Mouse (Mus musculus) lung, postnatal 0 days (tissue): ENCODE data around the gene Adamts17. TPM values are rescaled to one million over a fixed set of nuclear protein-coding genes. Genes with fewer than 3 reads are reported as not detected.
A peak's percentile ranks its signal among the peaks of the same experiment; 100 is the strongest.

Experiments used
- ATAC-seq: fragments of 200-750 bp; cut with Nextera tagmentation; 2 replicates; pipeline ENCODE4 v1.8.0; 2017; ENCODE audit warnings: moderate library complexity
- DNase-seq: peaks from one replicate; pipeline ENCODE4 v3.0.0-alpha.2; 2016; ENCODE audit warnings: low spot score
- H3K27ac ChIP-seq: fragments of 300-500 bp; sonication (generic); 2 replicates; pipeline ENCODE4 v1.5.1; 2014; ENCODE audit warnings: antibody characterized with exemption, mild to moderate bottlenecking, low read length, mixed read lengths
- H3K27me3 ChIP-seq: fragments of 300-500 bp; sonication (generic); replicated peaks from 2 replicates; pipeline ENCODE4 v1.6.1; 2014; ENCODE audit warnings: low read length, mixed read lengths; ENCODE audit not compliant: insufficient read depth
- H3K36me3 ChIP-seq: fragments of 300-500 bp; sonication (generic); 2 replicates; pipeline ENCODE4 v1.6.1; 2014; ENCODE audit warnings: low read length, mixed read lengths; ENCODE audit not compliant: insufficient read depth
- H3K4me1 ChIP-seq: fragments of 300-500 bp; sonication (generic); 2 replicates; pipeline ENCODE4 v1.6.1; 2014; ENCODE audit warnings: antibody characterized with exemption, low read depth, low read length, mixed read lengths; ENCODE audit not compliant: insufficient read depth
- H3K4me2 ChIP-seq: fragments of 300-500 bp; sonication (generic); replicated peaks from 2 replicates; pipeline ENCODE4 v1.6.1; 2014; ENCODE audit warnings: low read depth, mild to moderate bottlenecking, low read length, moderate library complexity, mixed read lengths
- H3K4me3 ChIP-seq: fragments of 300-500 bp; sonication (generic); 2 replicates; pipeline ENCODE4 v1.5.1; 2014; ENCODE audit warnings: low read depth, low read length
- H3K9ac ChIP-seq: fragments of 300-500 bp; sonication (generic); replicated peaks from 2 replicates; pipeline ENCODE4 v1.6.1; 2014; ENCODE audit warnings: low read depth, mild to moderate bottlenecking
- H3K9me3 ChIP-seq: fragments of 300-500 bp; sonication (generic); 2 replicates; pipeline ENCODE4 v1.6.1; 2016; ENCODE audit warnings: low read length, mixed read lengths
- CTCF ChIP-seq: IDR thresholded peaks from 2 replicates; pipeline ENCODE4 v1.5.1; 2016; ENCODE audit warnings: antibody characterized with exemption, mild to moderate bottlenecking
- EP300 ChIP-seq: IDR thresholded peaks from 2 replicates; pipeline ENCODE4 v1.6.1; 2016; ENCODE audit warnings: antibody characterized with exemption, mild to moderate bottlenecking, control low read depth
- WGBS: fragments of 180-500 bp; shearing (Covaris S2); extraction: QIAGEN DNeasy Blood & Tissue Kit; methylation state at CpG from one replicate; pipeline ENCODE4 v1.1.7; 2014; 5-methylcytosine and 5-hydroxymethylcytosine counted together
- polyA plus RNA-seq: library from polyadenylated mRNA; unstranded; fragments of >200 nt; fragmentation: Nextera tagmentation; extraction: Ambion mirVana; gene quantifications from 2 replicates; pipeline ENCODE4 v1.2.1, GENCODE M21; 2015

The Adamts17 gene
- polyA plus RNA-seq, 1 experiment from 2014 or later, result 14.5 TPM

- WGBS, result 82% methylated on average over 5 of the region's 5 CpGs
- H3K9me3 ChIP-seq, result no peaks in the 10 kb centered on the region
- H3K4me1 ChIP-seq, result no peaks in the 10 kb centered on the region
- DNase-seq (no peak), ATAC-seq (no peak)
- H3K4me3 ChIP-seq, result no peak overlapping the region
- no peaks in the 10 kb centered on the region for H3K27me3 ChIP-seq
- H3K36me3 ChIP-seq, result no peaks in the 10 kb centered on the region
- no peak for TF ChIP-seq CTCF
- no peak for TF ChIP-seq EP300
- H3K27ac ChIP-seq, result no peak overlapping the region
- no peak overlapping the region for H3K4me2 ChIP-seq
- no peak overlapping the region for H3K9ac ChIP-seq
Observed at GRCm38 (mm10) chr7:67036502-67037485, 197.3 kb downstream of the Adamts17 start.

DNA sequence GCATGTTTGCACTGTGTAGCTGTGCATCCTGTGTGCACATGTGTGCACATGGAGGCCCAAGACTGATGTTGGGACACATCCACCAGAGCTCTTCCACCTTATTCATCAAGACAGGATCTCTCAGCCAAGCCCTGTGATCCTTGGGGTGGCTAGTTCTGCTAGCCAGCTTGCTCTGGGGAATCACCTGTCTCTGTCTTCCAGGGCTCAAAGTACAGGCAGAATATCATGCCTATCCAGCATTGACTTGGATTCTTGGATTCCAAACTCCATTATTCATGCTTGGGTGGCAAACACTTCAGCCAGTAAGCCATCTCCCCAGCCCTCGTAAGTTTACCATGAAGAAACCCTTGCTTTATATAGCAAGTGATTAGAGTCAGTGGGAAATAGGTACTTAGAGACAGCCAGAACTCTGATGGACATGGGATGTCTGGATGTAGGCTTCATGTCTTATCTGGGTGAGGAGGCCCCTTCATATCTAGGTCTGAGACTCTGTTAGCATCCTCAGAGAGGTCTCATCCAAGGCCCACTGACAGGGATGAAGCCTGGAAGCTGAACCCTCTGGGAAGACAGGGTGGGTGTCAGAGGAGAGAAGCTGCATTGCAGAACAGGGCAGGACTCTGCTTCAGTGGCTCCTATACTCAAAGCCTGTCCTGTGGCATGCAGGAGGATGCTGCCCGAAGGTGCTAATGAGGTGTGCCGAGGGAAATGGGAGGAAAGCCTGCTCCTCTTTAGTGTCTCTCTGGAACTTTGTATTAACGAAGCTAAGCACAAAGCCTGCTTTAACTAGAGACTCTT lies 198.4 kb downstream of the Adamts17 start:
- Histone ChIP-seq H3K9ac (no peak overlapping the region), H3K4me3 (no peak overlapping the region), H3K4me1 (no peaks in the 10 kb centered on the region), H3K27me3 (no peaks in the 10 kb centered on the region), H3K36me3 (no peaks in the 10 kb centered on the region), H3K4me2 (no peak overlapping the region), H3K27ac (no peak overlapping the region), H3K9me3 (no peaks in the 10 kb centered on the region)
- 82% methylated on average over 4 of the region's 4 CpGs for WGBS
- DNase-seq, result no peak
- TF ChIP-seq CTCF (no peak), EP300 (no peak)
- no peak for ATAC-seq

GRCm38 (mm10) chr7:67039143-67039542 lies 199.6 kb downstream of the Adamts17 start:
- Histone ChIP-seq H3K27me3 (no peaks in the 10 kb centered on the region), H3K9ac (no peak overlapping the region), H3K27ac (no peak overlapping the region), H3K4me1 (no peaks in the 10 kb centered on the region), H3K4me3 (no peak overlapping the region), H3K4me2 (no peak overlapping the region), H3K9me3 (no peaks in the 10 kb centered on the region), H3K36me3 (no peaks in the 10 kb centered on the region)
- TF ChIP-seq CTCF (no peak), EP300 (peak; percentile 36; the same call in 1 of the 2 replicates)
- 11% methylated on average over 3 of the region's 3 CpGs for WGBS
- DNase-seq (peak; percentile 91), ATAC-seq (peak; percentile 70)

GRCm38 (mm10) chr7:67039861-67040260 lies 200.3 kb downstream of the Adamts17 start:
- 47% methylated on average over 8 of the region's 8 CpGs for WGBS
- H3K9ac ChIP-seq, result no peak overlapping the region
- no peaks in the 10 kb centered on the region for H3K36me3 ChIP-seq
- DNase-seq (no peak), ATAC-seq (no peak)
- H3K4me2 ChIP-seq, result no peak overlapping the region
- H3K4me3 ChIP-seq, result no peak overlapping the region
- no peaks in the 10 kb centered on the region for H3K9me3 ChIP-seq
- H3K4me1 ChIP-seq, result no peaks in the 10 kb centered on the region
- peak overlapping the region; percentile 54 for H3K27ac ChIP-seq
- no peaks in the 10 kb centered on the region for H3K27me3 ChIP-seq
- TF ChIP-seq CTCF (no peak), EP300 (no peak)

DNA sequence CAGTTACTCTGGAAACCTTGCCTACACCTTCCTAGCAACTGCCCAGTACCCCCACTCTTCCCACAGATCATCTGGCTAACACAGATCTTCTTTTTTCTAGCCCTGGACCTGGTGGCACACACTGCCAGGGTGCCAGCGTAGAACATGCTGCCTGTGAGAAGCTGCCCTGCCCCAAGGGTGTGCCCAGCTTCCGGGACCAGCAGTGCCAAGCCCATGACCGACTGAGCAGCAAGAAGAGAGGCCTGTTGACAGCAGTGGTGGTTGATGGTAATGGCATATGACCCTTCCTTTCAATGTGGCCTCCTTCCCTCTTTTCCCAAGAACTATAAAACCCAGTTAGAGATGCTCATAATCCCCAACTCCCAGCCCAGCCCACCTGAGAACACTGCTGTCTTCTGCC lies 202.2 kb downstream of the Adamts17 start:
- H3K4me3 ChIP-seq, result no peak overlapping the region
- TF ChIP-seq CTCF (no peak), EP300 (no peak)
- H3K36me3 ChIP-seq, result no peaks in the 10 kb centered on the region
- H3K4me2 ChIP-seq, result no peak overlapping the region
- no peak overlapping the region for H3K9ac ChIP-seq
- 85% methylated on average over 3 of the region's 3 CpGs for WGBS
- no peaks in the 10 kb centered on the region for H3K27me3 ChIP-seq
- H3K4me1 ChIP-seq, result no peaks in the 10 kb centered on the region
- no peak for ATAC-seq
- DNase-seq, result no peak
- H3K27ac ChIP-seq, result 0 out of 2 replicates have a peak overlapping the region, but pooled peaks have one; percentile 10
- no peaks in the 10 kb centered on the region for H3K9me3 ChIP-seq

GRCm38 (mm10) chr7:67044121-67044817 lies 204.7 kb downstream of the Adamts17 start:
- H3K9ac ChIP-seq, result no peak overlapping the region
- H3K27ac ChIP-seq, result peak overlapping the region; percentile 68
- no peak for TF ChIP-seq EP300
- no peak for TF ChIP-seq CTCF
- H3K36me3 ChIP-seq, result no peaks in the 10 kb centered on the region
- WGBS, result 70% methylated on average over 15 of the region's 15 CpGs
- DNase-seq (peak; percentile 62), ATAC-seq (peak; percentile 40)
- no peak overlapping the region for H3K4me2 ChIP-seq
- H3K4me3 ChIP-seq, result no peak overlapping the region
- no peaks in the 10 kb centered on the region for H3K27me3 ChIP-seq
- no peaks in the 10 kb centered on the region for H3K9me3 ChIP-seq
- H3K4me1 ChIP-seq, result no peaks in the 10 kb centered on the region
